10 mouse cellular contexts compared by ENCODE assay signal in genomic region chr10:16441661-16442072, GRCm38 (mm10).
DNase-seq lines count a peak whose midpoint lies in the region.
"Had no signal": no experiment of that assay in that cellular context is flagged by ENCODE, and none has a peak within 500 bp of the region (broad histone marks: within the 10 kb centered on the region; RNA-seq: fewer than 3 reads in every experiment).

No protein-coding gene starts in this region.

- peak; percentile 13 for DNase-seq in cerebellum, adult 9-10 months
- no peak for DNase-seq in cerebellum, adult 8-10 months
- peak; percentile 16 for DNase-seq in layer of hippocampus, adult 11-12 months (ENCODE audit: low spot score)
- no peak for DNase-seq in layer of hippocampus, adult 9-10 months (ENCODE audit: low spot score)
- peak; percentile 19 to 44 for DNase-seq in cerebellum, postnatal 25 days
- peak; percentile 3 to 7 for DNase-seq in layer of hippocampus, adult 8-10 months (ENCODE audit: low spot score in 2 of 2)
- DNase-seq in urinary bladder, adult 18-20 months (ENCODE audit: low spot score in 2 of 2): no peak
- no peak for DNase-seq in kidney, postnatal 10 days
- DNase-seq: B cell, adult 2 months; kidney, postnatal 25 days had no signal

Comparison
In these comparisons a context has a peak if more than half of its experiments do, and no peak if none do; other contexts are left out.
1. DNase-seq: peak in cerebellum, adult 9-10 months (single experiment), layer of hippocampus, adult 11-12 months (single experiment), cerebellum, postnatal 25 days (2 of 2) and layer of hippocampus, adult 8-10 months (2 of 2); none in cerebellum, adult 8-10 months (single experiment), layer of hippocampus, adult 9-10 months (single experiment), urinary bladder, adult 18-20 months (0 of 2) and kidney, postnatal 10 days (single experiment).